Mouse (Mus musculus): ENCODE measurements around the gene Tktl1. TPM values are rescaled to one million over a fixed set of nuclear protein-coding genes. Genes with fewer than 3 reads are reported as not detected.

Tktl1 gene
- polyA plus RNA-seq, 1 experiment from 2014 or later: not detected

DNA sequence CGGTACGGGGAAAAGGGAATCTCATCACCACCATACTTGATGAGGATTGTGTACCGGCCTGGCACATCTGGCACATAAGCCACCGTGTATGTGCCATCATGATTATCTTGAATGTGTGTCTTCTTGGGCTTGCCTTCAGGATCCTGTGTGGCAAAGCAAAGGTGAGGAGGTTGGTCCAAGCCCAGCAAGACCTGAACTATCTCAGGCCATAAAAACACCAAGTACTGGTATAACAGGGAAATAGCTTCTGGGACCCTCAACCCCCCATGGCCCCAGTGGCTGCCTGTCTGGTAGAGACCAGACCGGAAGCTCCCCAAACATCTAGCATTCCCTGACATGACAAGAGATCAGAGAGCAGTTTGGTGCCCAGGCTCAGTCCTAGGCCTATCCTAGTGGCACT, 56.1 kb downstream of the Tktl1 start:
- ATAC-seq (replicated peaks; ENCODE audit: insufficient number of reproducible peaks, low FRiP score, low TSS enrichment, low read depth): no peak
- no peak overlapping the region for H3K4me2 ChIP-seq (ENCODE audit: low read depth, low read length)
- no peak for DNase-seq (ENCODE audit: low spot score)
- H3K9me3 ChIP-seq (replicated peaks; ENCODE audit: control insufficient read depth, low read length): no peaks in the 10 kb centered on the region
- peaks cover 9% of the 10 kb centered on the region for H3K36me3 ChIP-seq (replicated peaks; ENCODE audit: control insufficient read depth, insufficient read depth, low read depth, low read length)
- no peak overlapping the region for H3K9ac ChIP-seq (replicated peaks; ENCODE audit: low read length)
- 90% methylated on average over 5 of the region's 5 CpGs for WGBS
- no peak overlapping the region for H3K4me3 ChIP-seq (ENCODE audit: low read depth, low read length)
- H3K27ac ChIP-seq (replicated peaks; ENCODE audit: low read depth, low read length): no peak overlapping the region
- H3K27me3 ChIP-seq (ENCODE audit: control insufficient read depth, insufficient read depth, low read length): no peaks in the 10 kb centered on the region
- H3K4me1 ChIP-seq (ENCODE audit: control insufficient read depth, insufficient read depth, low read length): no peaks in the 10 kb centered on the region

GRCm38 (mm10) chrX:74240332-74240731, 63.3 kb downstream of the Tktl1 start:
- DNase-seq (ENCODE audit: low spot score): no peak

DNA sequence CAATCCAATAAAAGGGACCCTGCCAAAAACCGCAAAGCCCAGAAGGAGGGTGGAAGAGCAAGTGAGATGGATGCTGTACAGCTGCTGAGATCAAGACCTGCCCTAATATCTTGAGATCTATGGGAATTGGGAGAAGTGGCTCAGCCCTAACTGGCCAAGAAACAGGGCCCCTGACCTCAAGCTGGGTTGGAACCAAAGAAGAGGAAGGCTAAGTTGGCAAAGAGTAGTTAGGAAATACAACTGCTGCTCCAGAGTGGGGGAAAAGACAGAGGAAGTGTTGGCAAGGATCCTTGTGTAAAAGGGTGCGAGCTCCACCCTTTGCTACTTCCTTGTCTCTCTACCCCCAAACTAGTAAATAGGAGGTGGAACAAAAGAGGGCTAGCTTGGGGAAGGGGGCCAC, 66.3 kb downstream of the Tktl1 start:
- 93% methylated on average over 2 of the region's 2 CpGs for WGBS
- Histone ChIP-seq H3K27ac (replicated peaks; ENCODE audit: low read depth, low read length) (no peak overlapping the region), H3K9me3 (replicated peaks; ENCODE audit: control insufficient read depth, low read length) (no peaks in the 10 kb centered on the region), H3K27me3 (ENCODE audit: control insufficient read depth, insufficient read depth, low read length) (no peaks in the 10 kb centered on the region), H3K4me3 (ENCODE audit: low read depth, low read length) (no peak overlapping the region), H3K9ac (replicated peaks; ENCODE audit: low read length) (no peak overlapping the region), H3K36me3 (replicated peaks; ENCODE audit: control insufficient read depth, insufficient read depth, low read depth, low read length) (peaks cover 15% of the 10 kb centered on the region), H3K4me1 (ENCODE audit: control insufficient read depth, insufficient read depth, low read length) (no peaks in the 10 kb centered on the region), H3K4me2 (ENCODE audit: low read depth, low read length) (peak overlapping the region; percentile 48)
- no peak for DNase-seq (ENCODE audit: low spot score)
- no peak for ATAC-seq (replicated peaks; ENCODE audit: insufficient number of reproducible peaks, low FRiP score, low TSS enrichment, low read depth)

More at GRCm38 (mm10) chrX:74240332-74240731, 63.3 kb downstream of the Tktl1 start:
- H3K27me3 ChIP-seq (ENCODE audit: control insufficient read depth, insufficient read depth, low read length): no peaks in the 10 kb centered on the region
- H3K27ac ChIP-seq (replicated peaks; ENCODE audit: low read depth, low read length): no peak overlapping the region
- ATAC-seq (replicated peaks; ENCODE audit: insufficient number of reproducible peaks, low FRiP score, low TSS enrichment, low read depth): no peak
- no peak overlapping the region for H3K9ac ChIP-seq (replicated peaks; ENCODE audit: low read length)
- no peak overlapping the region for H3K4me3 ChIP-seq (ENCODE audit: low read depth, low read length)
- H3K4me1 ChIP-seq (ENCODE audit: control insufficient read depth, insufficient read depth, low read length): no peaks in the 10 kb centered on the region
- H3K4me2 ChIP-seq (ENCODE audit: low read depth, low read length): no peak overlapping the region
- 94% methylated on average over 4 of the region's 4 CpGs for WGBS
- H3K36me3 ChIP-seq (replicated peaks; ENCODE audit: control insufficient read depth, insufficient read depth, low read depth, low read length): peaks cover 19% of the 10 kb centered on the region
- no peaks in the 10 kb centered on the region for H3K9me3 ChIP-seq (replicated peaks; ENCODE audit: control insufficient read depth, low read length)

- H3K4me2 ChIP-seq (ENCODE audit: low read depth, low read length): peak overlapping the region; percentile 48
- peak overlapping the region; percentile 40 for H3K9ac ChIP-seq (replicated peaks; ENCODE audit: low read length)
- peaks cover 15% of the 10 kb centered on the region for H3K36me3 ChIP-seq (replicated peaks; ENCODE audit: control insufficient read depth, insufficient read depth, low read depth, low read length)
- H3K9me3 ChIP-seq (replicated peaks; ENCODE audit: control insufficient read depth, low read length): no peaks in the 10 kb centered on the region
- DNase-seq (ENCODE audit: low spot score) (no peak), ATAC-seq (replicated peaks; ENCODE audit: insufficient number of reproducible peaks, low FRiP score, low TSS enrichment, low read depth) (no peak)
- no peak overlapping the region for H3K27ac ChIP-seq (replicated peaks; ENCODE audit: low read depth, low read length)
- 65% methylated on average over 3 of the region's 3 CpGs for WGBS
- no peaks in the 10 kb centered on the region for H3K27me3 ChIP-seq (ENCODE audit: control insufficient read depth, insufficient read depth, low read length)
- peak overlapping the region; percentile 60 for H3K4me3 ChIP-seq (ENCODE audit: low read depth, low read length)
- no peaks in the 10 kb centered on the region for H3K4me1 ChIP-seq (ENCODE audit: control insufficient read depth, insufficient read depth, low read length)
Observed at GRCm38 (mm10) chrX:74243807-74244206, 66.7 kb downstream of the Tktl1 start.

DNA sequence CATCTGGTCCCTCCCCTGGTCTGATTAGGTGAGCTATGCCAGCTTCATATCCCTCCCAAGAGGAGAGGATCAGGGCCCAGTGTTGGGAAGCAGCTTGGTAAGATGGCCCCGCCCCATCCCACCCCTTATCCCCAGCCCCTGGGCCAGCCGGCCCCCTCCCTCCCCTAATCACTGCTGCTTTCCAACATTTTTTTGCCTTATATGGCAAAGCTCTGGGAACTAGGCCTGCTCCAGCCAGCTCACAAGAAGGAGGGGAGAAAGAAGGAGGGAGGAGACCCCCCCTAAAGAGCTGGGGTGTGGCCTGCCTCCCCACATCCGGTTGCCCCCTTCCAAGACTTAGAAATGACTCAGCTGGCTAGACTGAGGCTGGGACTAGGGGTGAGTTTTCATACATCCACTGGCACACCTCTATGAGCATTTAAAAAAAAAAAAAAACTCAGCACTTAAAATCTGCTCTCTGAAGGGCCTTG, 67.6 kb downstream of the Tktl1 start:
- ATAC-seq (replicated peaks; ENCODE audit: insufficient number of reproducible peaks, low FRiP score, low TSS enrichment, low read depth) (peak; percentile 50), DNase-seq (ENCODE audit: low spot score) (peak; percentile 77)
- peak overlapping the region; percentile 60 for H3K4me3 ChIP-seq (ENCODE audit: low read depth, low read length)
- no peaks in the 10 kb centered on the region for H3K4me1 ChIP-seq (ENCODE audit: control insufficient read depth, insufficient read depth, low read length)
- 17% methylated on average over 3 of the region's 3 CpGs for WGBS
- H3K9me3 ChIP-seq (replicated peaks; ENCODE audit: control insufficient read depth, low read length): no peaks in the 10 kb centered on the region
- H3K27ac ChIP-seq (replicated peaks; ENCODE audit: low read depth, low read length): no peak overlapping the region
- peaks cover 12% of the 10 kb centered on the region for H3K36me3 ChIP-seq (replicated peaks; ENCODE audit: control insufficient read depth, insufficient read depth, low read depth, low read length)
- H3K27me3 ChIP-seq (ENCODE audit: control insufficient read depth, insufficient read depth, low read length): no peaks in the 10 kb centered on the region
- H3K9ac ChIP-seq (replicated peaks; ENCODE audit: low read length): peak overlapping the region; percentile 76
- H3K4me2 ChIP-seq (ENCODE audit: low read depth, low read length): peak overlapping the region; percentile 48

GRCm38 (mm10) chrX:74245107-74245506, 68.0 kb downstream of the Tktl1 start:
- WGBS: 27% methylated on average over 1 of the region's 1 CpGs
- Histone ChIP-seq H3K27ac (replicated peaks; ENCODE audit: low read depth, low read length) (no peak overlapping the region; the same call in 1 of the 2 replicates), H3K36me3 (replicated peaks; ENCODE audit: control insufficient read depth, insufficient read depth, low read depth, low read length) (peaks cover 8% of the 10 kb centered on the region)

DNA sequence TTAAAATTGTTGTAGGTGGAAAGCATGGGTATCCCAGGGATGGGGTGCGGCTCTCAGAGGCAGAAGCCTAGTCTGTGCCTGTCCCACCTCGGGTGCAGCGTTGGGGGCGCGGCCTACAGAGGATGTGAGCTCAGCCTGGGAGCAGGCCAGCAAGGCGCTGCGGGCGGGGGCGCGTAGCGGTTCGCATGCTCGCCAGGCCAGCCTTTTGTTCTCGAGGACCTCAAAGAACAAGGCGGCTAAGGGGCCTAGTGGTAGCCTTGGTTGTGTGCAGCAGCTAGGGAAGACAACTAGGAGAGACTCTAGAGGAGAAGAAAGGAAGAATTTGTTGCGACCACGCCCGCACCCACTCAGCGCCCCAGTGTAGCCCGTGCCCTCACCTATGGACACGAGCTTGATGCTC, 68.6 kb downstream of the Tktl1 start:
- no peaks in the 10 kb centered on the region for H3K9me3 ChIP-seq (replicated peaks; ENCODE audit: control insufficient read depth, low read length)
- peak overlapping the region; percentile 76 for H3K27ac ChIP-seq (replicated peaks; ENCODE audit: low read depth, low read length)
- ATAC-seq (replicated peaks; ENCODE audit: insufficient number of reproducible peaks, low FRiP score, low TSS enrichment, low read depth): peak; percentile 55
- peak overlapping the region; percentile 60 for H3K4me3 ChIP-seq (ENCODE audit: low read depth, low read length)
- no peaks in the 10 kb centered on the region for H3K27me3 ChIP-seq (ENCODE audit: control insufficient read depth, insufficient read depth, low read length)
- WGBS: 29% methylated on average over 21 of the region's 21 CpGs
- no peaks in the 10 kb centered on the region for H3K4me1 ChIP-seq (ENCODE audit: control insufficient read depth, insufficient read depth, low read length)
- peak overlapping the region; percentile 76 for H3K9ac ChIP-seq (replicated peaks; ENCODE audit: low read length)
- peak overlapping the region; percentile 48 for H3K4me2 ChIP-seq (ENCODE audit: low read depth, low read length)
- peaks cover 4% of the 10 kb centered on the region; the same call in 1 of the 2 replicates for H3K36me3 ChIP-seq (replicated peaks; ENCODE audit: control insufficient read depth, insufficient read depth, low read depth, low read length)
- peak; percentile 77 for DNase-seq (ENCODE audit: low spot score)

More at GRCm38 (mm10) chrX:74245107-74245506, 68.0 kb downstream of the Tktl1 start:
- ATAC-seq (replicated peaks; ENCODE audit: insufficient number of reproducible peaks, low FRiP score, low TSS enrichment, low read depth): no peak
- H3K9me3 ChIP-seq (replicated peaks; ENCODE audit: control insufficient read depth, low read length): no peaks in the 10 kb centered on the region
- H3K27me3 ChIP-seq (ENCODE audit: control insufficient read depth, insufficient read depth, low read length): no peaks in the 10 kb centered on the region
- H3K4me1 ChIP-seq (ENCODE audit: control insufficient read depth, insufficient read depth, low read length): no peaks in the 10 kb centered on the region
- peak overlapping the region; percentile 76 for H3K9ac ChIP-seq (replicated peaks; ENCODE audit: low read length)
- H3K4me3 ChIP-seq (ENCODE audit: low read depth, low read length): peak overlapping the region; percentile 60
- DNase-seq (ENCODE audit: low spot score): no peak
- peak overlapping the region; percentile 48 for H3K4me2 ChIP-seq (ENCODE audit: low read depth, low read length)

DNA sequence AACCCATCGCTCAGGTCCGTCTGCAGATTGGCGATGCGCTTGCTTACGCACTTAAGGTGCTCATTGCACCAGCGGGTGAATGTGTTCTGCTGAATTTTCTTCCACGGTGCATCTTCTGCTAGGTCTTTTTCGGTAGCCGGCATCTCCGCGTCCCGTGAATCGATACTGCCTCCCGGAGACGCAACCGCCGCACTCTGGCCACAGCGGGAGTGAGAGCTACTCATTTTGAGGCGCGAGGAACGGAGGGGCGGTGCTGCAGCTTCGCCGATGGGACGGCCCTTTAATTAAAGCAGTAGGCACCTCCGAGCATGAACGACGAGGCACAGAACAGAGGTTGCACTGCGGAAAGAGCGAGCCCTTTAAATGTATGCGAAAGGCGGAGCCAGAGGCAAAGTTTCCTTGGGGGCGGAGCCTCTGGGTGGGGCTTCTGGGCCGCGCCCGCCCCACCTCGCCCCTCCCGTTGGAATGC, 69.2 kb downstream of the Tktl1 start:
- WGBS: 17% methylated on average over 37 of the region's 38 CpGs

More for the DNA sequence above, 69.2 kb downstream of the Tktl1 start:
- Histone ChIP-seq H3K9ac (replicated peaks; ENCODE audit: low read length) (peak overlapping the region; percentile 76), H3K4me2 (ENCODE audit: low read depth, low read length) (no peak overlapping the region; the same call in 1 of the 2 replicates), H3K9me3 (replicated peaks; ENCODE audit: control insufficient read depth, low read length) (no peaks in the 10 kb centered on the region), H3K4me3 (ENCODE audit: low read depth, low read length) (peak overlapping the region; percentile 60), H3K4me1 (ENCODE audit: control insufficient read depth, insufficient read depth, low read length) (no peaks in the 10 kb centered on the region), H3K36me3 (replicated peaks; ENCODE audit: control insufficient read depth, insufficient read depth, low read depth, low read length) (peaks cover 3% of the 10 kb centered on the region; the same call in 1 of the 2 replicates), H3K27me3 (ENCODE audit: control insufficient read depth, insufficient read depth, low read length) (no peaks in the 10 kb centered on the region), H3K27ac (replicated peaks; ENCODE audit: low read depth, low read length) (peak overlapping the region; percentile 76)
- ATAC-seq (replicated peaks; ENCODE audit: insufficient number of reproducible peaks, low FRiP score, low TSS enrichment, low read depth) (peak; percentile 77), DNase-seq (ENCODE audit: low spot score) (peak; percentile 92)
